Mouse (Mus musculus) erythroblast, embryonic 14.5 days (primary cell): ENCODE measurements around the gene Tnfrsf19. TPM values are rescaled to one million over a fixed set of nuclear protein-coding genes. Genes with fewer than 3 reads are reported as not detected.

Experiments used
- H3K27me3 ChIP-seq: 2 replicates; pipeline ENCODE4 v1.6.1; 2012; ENCODE audit warnings: inconsistent platforms; ENCODE audit not compliant: control insufficient read depth
- H3K36me3 ChIP-seq: 2 replicates; pipeline ENCODE4 v1.6.1; 2012; ENCODE audit warnings: mild to moderate bottlenecking, inconsistent platforms; ENCODE audit not compliant: control insufficient read depth
- H3K4me1 ChIP-seq: 2 replicates; pipeline ENCODE4 v1.6.1; 2012; ENCODE audit warnings: inconsistent platforms; ENCODE audit not compliant: control insufficient read depth
- H3K4me3 ChIP-seq: replicated peaks from 2 replicates; pipeline ENCODE3; 2012; ENCODE audit warnings: moderate library complexity, mild to moderate bottlenecking, inconsistent platforms
- H3K9me3 ChIP-seq: 2 replicates; pipeline ENCODE4 v1.6.1; 2012; ENCODE audit warnings: low read length, inconsistent platforms, mixed read lengths; ENCODE audit not compliant: control insufficient read depth
- GATA1 ChIP-seq: IDR thresholded peaks from 2 replicates; pipeline ENCODE4 v1.6.1; 2012; ENCODE audit warnings: low read length, inconsistent platforms, mixed read lengths
- TAL1 ChIP-seq: IDR thresholded peaks from 3 replicates; pipeline ENCODE4 v1.6.1; 2012; ENCODE audit warnings: low read length, inconsistent platforms, mixed read lengths
- polyA plus RNA-seq: library from polyadenylated mRNA; stranded (reverse); fragments of >175 nt; gene quantifications from 2 replicates; pipeline ENCODE4 v1.2.3, GENCODE M21; 2012

Gene Tnfrsf19
- polyA plus RNA-seq, 1 experiment: not detected

DNA sequence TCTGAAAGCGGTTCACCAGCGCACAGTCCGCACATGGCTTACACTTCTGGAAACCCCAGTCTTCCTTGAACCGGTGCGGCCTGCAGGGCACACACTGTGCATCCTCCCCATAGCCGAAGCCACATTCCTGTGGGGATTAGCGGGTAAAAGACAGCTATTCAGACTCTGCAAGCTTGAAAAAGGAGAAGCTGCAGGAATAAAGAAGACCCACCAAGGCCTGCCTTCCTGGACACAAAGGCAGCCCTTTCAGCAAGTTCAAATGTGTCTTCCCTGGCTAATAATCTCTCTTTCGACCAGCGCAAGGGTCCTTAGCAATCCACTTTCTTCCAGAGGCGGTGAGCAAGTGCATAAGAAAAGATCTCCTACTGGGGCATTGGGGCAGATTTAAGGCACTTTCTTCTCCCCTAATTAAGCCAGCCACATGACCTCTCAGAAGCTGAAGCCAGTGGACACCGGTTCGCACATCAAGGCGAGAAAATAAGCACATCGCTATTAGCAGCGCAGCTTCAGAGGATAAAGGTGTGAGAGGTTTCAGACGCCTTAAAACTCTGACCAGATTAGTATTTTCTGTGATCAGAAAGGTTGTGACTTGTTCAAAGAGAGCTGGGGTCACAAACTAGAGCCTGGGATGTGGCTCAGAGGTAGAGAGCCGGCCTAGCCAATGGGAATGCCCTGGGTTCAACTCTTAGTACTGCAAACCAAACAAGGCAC lies 41.0 kb downstream of the Tnfrsf19 start:
- no peak overlapping the region for H3K4me3 ChIP-seq
- H3K36me3 ChIP-seq: no peaks in the 10 kb centered on the region
- TF ChIP-seq TAL1 (no peak), GATA1 (no peak)
- no peaks in the 10 kb centered on the region for H3K9me3 ChIP-seq
- H3K4me1 ChIP-seq: no peaks in the 10 kb centered on the region
- no peaks in the 10 kb centered on the region for H3K27me3 ChIP-seq

DNA sequence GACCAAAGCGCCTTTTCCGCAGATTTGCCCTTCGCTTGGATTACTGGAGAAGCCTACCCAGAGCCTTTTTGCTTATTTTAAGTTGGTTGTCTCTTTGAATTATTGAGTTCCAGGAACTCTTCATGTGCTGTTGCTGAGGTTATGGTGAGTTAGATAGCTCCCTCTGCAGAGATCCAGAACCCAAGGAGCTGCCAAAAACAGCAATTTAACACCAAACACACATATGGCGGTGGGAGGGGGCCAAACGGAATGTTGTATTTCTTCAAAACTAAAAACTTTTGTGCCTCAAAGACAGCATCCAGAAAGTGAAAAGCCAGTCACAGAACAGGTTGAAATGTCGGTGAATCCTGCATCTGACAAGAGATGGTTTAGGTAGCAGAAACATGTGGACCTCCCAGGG lies 42.6 kb downstream of the Tnfrsf19 start:
- TF ChIP-seq TAL1 (no peak), GATA1 (no peak)
- no peaks in the 10 kb centered on the region for H3K9me3 ChIP-seq
- H3K27me3 ChIP-seq: no peaks in the 10 kb centered on the region
- no peak overlapping the region for H3K4me3 ChIP-seq
- H3K36me3 ChIP-seq: no peaks in the 10 kb centered on the region
- H3K4me1 ChIP-seq: no peaks in the 10 kb centered on the region

DNA sequence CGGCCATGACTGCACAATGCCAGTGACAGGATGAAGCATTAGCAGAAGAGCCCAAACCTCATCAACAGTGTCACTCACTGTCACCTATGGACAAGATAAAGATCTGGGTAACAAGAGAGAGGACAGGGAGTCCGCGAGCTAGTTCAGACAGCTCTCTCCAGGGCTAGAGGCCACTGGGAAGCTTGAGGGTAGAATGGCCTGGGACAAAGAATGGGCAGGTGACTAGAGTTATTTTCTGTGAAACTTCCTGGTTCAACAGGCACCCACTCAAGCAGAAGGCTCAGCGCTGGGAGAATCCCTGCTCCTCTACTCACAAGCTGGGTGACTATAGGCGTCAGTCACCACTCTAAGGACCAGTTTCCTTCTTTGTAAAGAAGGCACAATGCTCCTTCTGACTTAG lies 46.2 kb downstream of the Tnfrsf19 start:
- no peaks in the 10 kb centered on the region for H3K36me3 ChIP-seq
- H3K4me1 ChIP-seq: no peaks in the 10 kb centered on the region
- TF ChIP-seq TAL1 (no peak), GATA1 (no peak)

DNA sequence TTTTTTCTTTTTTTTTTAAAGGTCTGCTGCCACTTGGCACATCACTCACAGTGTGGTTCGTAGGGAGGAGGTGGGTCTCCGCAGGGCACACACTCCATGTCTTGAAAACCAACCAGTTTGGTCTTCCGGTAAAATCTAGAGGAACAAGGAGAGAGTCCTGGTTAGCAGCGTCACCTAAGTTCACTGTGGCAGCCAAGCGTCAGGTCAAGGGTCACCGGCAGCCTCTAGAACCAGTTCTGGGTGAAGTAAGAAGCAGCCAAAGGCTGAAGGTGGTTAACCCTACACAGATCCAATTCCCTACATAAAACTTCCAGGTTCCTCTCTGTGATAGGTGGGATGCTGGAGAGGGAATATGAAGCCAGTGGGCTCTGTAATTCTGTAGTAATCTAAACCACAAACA lies 49.7 kb downstream of the Tnfrsf19 start:
- no peak overlapping the region for H3K4me3 ChIP-seq
- H3K27me3 ChIP-seq: no peaks in the 10 kb centered on the region
- no peaks in the 10 kb centered on the region for H3K4me1 ChIP-seq
- no peaks in the 10 kb centered on the region for H3K36me3 ChIP-seq
- TF ChIP-seq TAL1: no peak
- TF ChIP-seq GATA1: no peak
- no peaks in the 10 kb centered on the region for H3K9me3 ChIP-seq

More for the DNA sequence above, 46.2 kb downstream of the Tnfrsf19 start:
- no peak overlapping the region for H3K4me3 ChIP-seq
- H3K9me3 ChIP-seq: no peaks in the 10 kb centered on the region
- no peaks in the 10 kb centered on the region for H3K27me3 ChIP-seq

- TF ChIP-seq GATA1 (no peak), TAL1 (no peak)
- no peak overlapping the region for H3K4me3 ChIP-seq
- no peaks in the 10 kb centered on the region for H3K36me3 ChIP-seq
These were observed 52.8 kb downstream of the Tnfrsf19 start for GRCm38 (mm10) chr14:60993506-60993905.

GRCm38 (mm10) chr14:60993092-60993491 lies 53.2 kb downstream of the Tnfrsf19 start:
- no peaks in the 10 kb centered on the region for H3K36me3 ChIP-seq
- H3K4me1 ChIP-seq: no peaks in the 10 kb centered on the region
- TF ChIP-seq TAL1: no peak
- TF ChIP-seq GATA1: no peak
- H3K9me3 ChIP-seq: no peaks in the 10 kb centered on the region
- no peak overlapping the region for H3K4me3 ChIP-seq
- H3K27me3 ChIP-seq: no peaks in the 10 kb centered on the region

More at GRCm38 (mm10) chr14:60993506-60993905, 52.8 kb downstream of the Tnfrsf19 start:
- Histone ChIP-seq H3K9me3 (no peaks in the 10 kb centered on the region), H3K4me1 (no peaks in the 10 kb centered on the region), H3K27me3 (no peaks in the 10 kb centered on the region)

DNA sequence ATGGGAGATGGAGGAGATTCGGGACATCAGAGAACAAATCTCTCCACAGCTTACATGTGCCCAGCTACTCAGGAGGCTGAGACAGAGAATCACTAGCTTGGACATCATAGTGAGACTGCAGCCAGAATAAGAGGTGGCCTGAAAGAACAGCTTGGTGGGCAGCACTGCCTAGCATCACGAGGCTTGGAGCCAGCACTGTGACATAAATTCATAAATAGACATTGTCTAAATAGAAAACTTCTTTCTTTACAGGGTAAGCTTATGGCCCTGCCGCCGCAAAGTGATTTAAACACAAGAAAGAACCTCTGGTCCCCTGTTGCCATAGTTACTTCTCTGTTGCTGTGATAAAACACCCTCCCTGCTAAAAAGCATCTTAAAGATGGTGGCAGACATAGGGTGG lies 54.1 kb downstream of the Tnfrsf19 start:
- Histone ChIP-seq H3K9me3 (no peaks in the 10 kb centered on the region), H3K4me1 (no peaks in the 10 kb centered on the region), H3K36me3 (no peaks in the 10 kb centered on the region), H3K4me3 (no peak overlapping the region), H3K27me3 (no peaks in the 10 kb centered on the region)
- TF ChIP-seq TAL1 (no peak), GATA1 (no peak)

DNA sequence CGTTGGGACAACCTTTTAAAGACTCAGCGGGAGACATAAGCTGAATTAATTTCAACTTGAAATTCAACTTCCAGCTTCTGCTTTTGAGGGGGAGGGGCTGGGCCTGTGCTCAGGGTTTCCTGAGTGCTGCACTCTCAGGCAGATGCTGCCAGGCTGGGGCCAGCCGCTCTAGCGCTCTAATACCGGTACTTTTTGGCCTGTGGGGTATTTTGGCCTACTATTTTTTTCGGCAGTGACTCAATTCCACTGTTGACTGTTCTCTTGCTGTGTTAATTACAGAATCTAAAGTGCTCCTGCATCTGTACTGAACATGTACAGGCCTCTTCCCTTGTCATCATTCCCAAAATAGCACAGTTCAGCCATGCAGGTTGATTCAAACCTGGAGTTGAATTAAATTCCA lies 58.1 kb downstream of the Tnfrsf19 start:
- Histone ChIP-seq H3K36me3 (no peaks in the 10 kb centered on the region), H3K9me3 (no peaks in the 10 kb centered on the region), H3K27me3 (no peaks in the 10 kb centered on the region), H3K4me1 (no peaks in the 10 kb centered on the region), H3K4me3 (no peak overlapping the region)
- TF ChIP-seq GATA1 (no peak), TAL1 (no peak)

DNA sequence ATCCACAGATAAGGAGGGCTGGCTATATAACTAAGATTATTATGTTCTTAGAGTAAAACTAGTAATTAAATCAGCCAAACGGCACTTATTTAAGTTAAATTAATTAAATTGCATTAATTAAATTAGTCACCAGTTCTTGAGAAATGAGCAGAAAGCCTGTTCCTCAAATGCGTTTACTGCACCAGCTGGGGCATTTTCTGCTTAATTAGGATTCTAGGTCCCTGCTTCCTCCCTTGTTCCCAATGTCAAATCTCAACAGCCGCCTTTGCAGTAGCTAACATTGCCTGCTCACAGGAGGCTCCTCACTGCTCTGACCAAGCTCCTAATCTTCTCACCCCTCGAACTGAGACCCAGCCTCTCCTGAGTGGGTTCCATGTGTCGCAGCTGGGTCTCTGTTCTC lies 59.4 kb downstream of the Tnfrsf19 start:
- Histone ChIP-seq H3K4me3 (no peak overlapping the region), H3K27me3 (no peaks in the 10 kb centered on the region), H3K9me3 (no peaks in the 10 kb centered on the region), H3K36me3 (no peaks in the 10 kb centered on the region), H3K4me1 (no peaks in the 10 kb centered on the region)
- TF ChIP-seq TAL1 (no peak), GATA1 (no peak)

DNA sequence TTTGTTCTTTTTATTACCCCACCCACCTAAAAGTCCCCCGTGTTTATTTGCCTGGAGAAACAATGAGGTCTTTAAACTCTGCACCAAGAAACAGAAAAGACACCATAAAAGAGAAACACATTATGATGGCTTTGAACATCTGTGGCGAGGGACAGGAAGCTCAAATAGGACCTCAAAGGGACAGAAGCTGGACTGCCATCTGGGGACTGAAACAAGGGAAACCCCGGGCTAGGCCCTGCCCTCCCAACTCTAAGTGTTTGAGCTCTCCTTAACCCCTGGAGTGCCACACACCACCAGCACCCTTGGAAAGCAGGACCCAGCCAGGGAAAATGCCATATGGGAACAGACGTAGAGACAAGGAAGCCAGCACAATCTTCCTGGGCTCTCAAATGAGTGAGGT lies 61.2 kb downstream of the Tnfrsf19 start:
- Histone ChIP-seq H3K4me1 (no peaks in the 10 kb centered on the region), H3K4me3 (no peak overlapping the region), H3K36me3 (no peaks in the 10 kb centered on the region), H3K27me3 (no peaks in the 10 kb centered on the region), H3K9me3 (no peaks in the 10 kb centered on the region)
- TF ChIP-seq GATA1: no peak
- TF ChIP-seq TAL1: no peak
